Mouse (Mus musculus) spleen, adult 2 months (tissue): ENCODE measurements around the gene Siva1. TPM values are rescaled to one million over a fixed set of nuclear protein-coding genes. Genes with fewer than 3 reads are reported as not detected.

Source experiments
- DNase-seq, 2 experiments: peaks; one replicate each; pipeline versions ENCODE4 v3.0.0 to v3.0.0-alpha.2; 2012 to 2021; ENCODE audit warnings: low spot score in 2 of 2, low read depth in 1 of 2
- H3K27ac ChIP-seq: fragments of 200-500 bp; 2 replicates; pipeline ENCODE4 v1.5.1; 2012; ENCODE audit warnings: low read length, inconsistent platforms; ENCODE audit not compliant: insufficient read depth
- H3K27me3 ChIP-seq: fragments of 200-500 bp; 2 replicates; pipeline ENCODE4 v1.6.1; 2012; ENCODE audit warnings: mild to moderate bottlenecking, moderate library complexity, low read length, inconsistent platforms; ENCODE audit not compliant: control insufficient read depth, insufficient read depth
- H3K36me3 ChIP-seq: fragments of 200-500 bp; 2 replicates; pipeline ENCODE4 v1.6.1; 2012; ENCODE audit warnings: mild to moderate bottlenecking, low read length, inconsistent platforms; ENCODE audit not compliant: control insufficient read depth, insufficient read depth
- H3K4me1 ChIP-seq: fragments of 200-500 bp; 2 replicates; pipeline ENCODE4 v1.6.1; 2011; ENCODE audit warnings: inconsistent platforms; ENCODE audit not compliant: control insufficient read depth, insufficient read depth, insufficient read length
- H3K4me3 ChIP-seq: fragments of 200-500 bp; 2 replicates; pipeline ENCODE4 v1.5.1; 2011; ENCODE audit warnings: mild to moderate bottlenecking, inconsistent platforms; ENCODE audit not compliant: insufficient read depth, insufficient read length; ENCODE audit errors: extremely low read depth
- CTCF ChIP-seq: fragments of 200-500 bp; IDR thresholded peaks from 2 replicates; pipeline ENCODE4 v1.5.1; 2011; ENCODE audit warnings: mild to moderate bottlenecking, inconsistent platforms; ENCODE audit not compliant: insufficient read depth, insufficient read length, insufficient replicate concordance; ENCODE audit errors: extremely low read depth
- POLR2A ChIP-seq: fragments of 200-500 bp; IDR thresholded peaks from 2 replicates; pipeline ENCODE4 v1.6.1; 2011; ENCODE audit warnings: low read depth, low read length, inconsistent platforms
- WGBS: fragments of 180-500 bp; shearing (Covaris S2); methylation state at CpG from one replicate; pipeline ENCODE4 v1.1.7; 2018; 5-methylcytosine and 5-hydroxymethylcytosine counted together
- polyA plus RNA-seq: library from polyadenylated mRNA; depleted of rRNA; stranded (reverse); fragments of >200 nt; gene quantifications from 2 replicates; pipeline ENCODE4 v1.2.3, GENCODE M21; 2012

Siva1 gene
- polyA plus RNA-seq, 1 experiment: 31.6 TPM

DNA sequence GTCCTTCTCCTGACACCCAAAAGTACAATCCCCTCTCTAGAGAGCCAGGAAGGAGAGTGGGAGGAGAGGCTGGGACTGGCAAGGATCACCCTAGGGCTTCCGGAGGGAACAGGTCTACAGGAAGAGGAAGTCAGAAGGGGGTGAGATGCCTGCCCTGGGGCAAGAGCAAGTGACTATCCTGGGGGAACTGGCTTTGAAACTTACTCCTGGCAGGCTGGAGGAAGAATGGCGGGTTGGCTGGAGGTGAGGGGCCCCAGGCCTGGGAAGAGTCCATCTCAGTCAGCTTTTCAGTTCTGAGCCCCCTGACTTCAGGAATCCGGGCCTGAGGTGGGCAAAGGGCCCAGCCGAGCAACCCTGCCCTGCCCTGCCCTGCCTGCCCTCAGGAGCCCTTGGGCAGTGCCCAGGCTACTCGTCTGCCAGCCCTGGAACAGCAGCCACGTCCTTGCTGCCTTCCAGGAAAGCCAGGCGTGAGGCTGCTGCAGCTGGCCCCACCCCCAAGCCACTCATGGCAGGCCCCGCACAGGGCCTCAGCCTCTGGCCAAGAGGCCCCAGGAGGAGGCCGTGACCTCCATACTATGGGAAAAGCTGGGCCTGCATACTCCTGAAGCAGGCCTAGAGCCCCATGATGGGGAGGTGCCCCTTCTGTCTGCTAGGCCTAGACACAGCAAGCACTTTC, 26.4 kb downstream of the Siva1 start:
- no peak for TF ChIP-seq POLR2A
- no peak for TF ChIP-seq CTCF
- DNase-seq: no peak
- Histone ChIP-seq H3K4me3 (no peak overlapping the region), H3K4me1 (peaks cover 20% of the 10 kb centered on the region; the same call in 1 of the 2 replicates), H3K27me3 (no peaks in the 10 kb centered on the region), H3K36me3 (peaks cover 10% of the 10 kb centered on the region), H3K27ac (no peak overlapping the region)
- 78% methylated on average over 9 of the region's 9 CpGs for WGBS

DNA sequence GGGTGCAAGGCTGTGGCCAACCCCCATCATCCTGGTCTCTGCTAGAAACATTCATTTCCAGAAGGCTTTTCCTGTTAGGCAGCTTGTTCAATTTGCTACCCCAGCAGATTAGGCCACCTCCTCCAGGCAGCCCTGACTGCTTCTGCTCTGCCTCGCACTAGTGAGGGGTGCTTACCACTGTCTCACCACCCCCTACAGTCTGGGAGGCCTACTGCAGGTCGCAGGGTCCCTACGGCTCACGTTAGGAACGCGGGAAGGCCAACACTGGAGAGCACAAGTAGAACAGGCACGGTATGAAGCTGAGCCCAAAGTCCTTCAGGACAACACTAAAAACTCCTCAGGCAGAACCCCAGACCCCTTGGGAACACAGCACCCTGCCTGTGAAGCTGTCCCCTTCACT, 27.4 kb downstream of the Siva1 start:
- no peak for DNase-seq
- TF ChIP-seq POLR2A: no peak
- TF ChIP-seq CTCF: no peak
- no peak overlapping the region for H3K4me3 ChIP-seq
- peaks cover 7% of the 10 kb centered on the region; the same call in 1 of the 2 replicates for H3K36me3 ChIP-seq
- 92% methylated on average over 7 of the region's 7 CpGs for WGBS
- H3K4me1 ChIP-seq: peaks cover 20% of the 10 kb centered on the region; the same call in 1 of the 2 replicates
- no peaks in the 10 kb centered on the region; the same call in 1 of the 2 replicates for H3K27me3 ChIP-seq
- H3K27ac ChIP-seq: no peak overlapping the region

DNA sequence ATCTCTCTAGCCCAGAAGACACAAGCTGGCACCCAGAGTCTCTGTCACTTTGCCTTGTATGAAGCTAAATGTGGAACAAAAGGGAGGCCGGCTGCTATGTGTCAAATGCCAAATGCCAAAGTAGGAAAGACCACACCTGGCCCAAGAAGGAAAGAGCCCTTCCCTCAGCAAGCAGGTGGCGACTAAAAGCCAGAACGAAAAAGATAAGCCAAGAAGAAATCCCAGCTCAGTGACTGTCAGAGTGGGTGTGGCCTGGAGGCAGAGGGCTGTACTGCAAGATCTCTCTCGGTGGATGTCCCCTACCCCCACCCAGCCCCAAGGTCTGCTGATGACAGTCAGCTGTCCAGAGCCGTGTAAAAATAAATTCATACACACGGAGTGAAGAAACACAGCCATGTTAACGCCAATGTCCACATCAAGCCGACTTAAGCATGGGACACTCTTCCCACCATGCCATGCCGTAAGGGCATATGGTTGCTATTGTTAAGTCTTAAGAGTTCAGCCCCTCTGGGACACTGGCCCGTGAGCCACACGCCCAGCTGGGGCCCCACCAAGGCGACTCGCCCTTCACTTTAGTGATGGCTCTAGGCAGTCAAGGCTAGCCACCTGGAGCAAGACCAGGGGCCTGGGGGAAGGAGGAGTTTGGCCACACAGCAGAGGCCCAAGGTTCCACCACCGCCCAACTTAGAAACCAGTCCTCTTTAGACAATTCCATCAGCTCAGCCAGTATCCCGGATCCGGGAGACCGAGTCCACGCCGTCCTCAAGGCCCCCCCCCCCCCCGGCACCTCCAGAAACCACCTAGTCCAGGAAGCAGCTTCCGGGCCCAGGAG, 28.5 kb downstream of the Siva1 start:
- TF ChIP-seq POLR2A (no peak), CTCF (no peak)
- H3K4me1 ChIP-seq: peaks cover 20% of the 10 kb centered on the region; the same call in 1 of the 2 replicates
- H3K27me3 ChIP-seq: no peaks in the 10 kb centered on the region; the same call in 1 of the 2 replicates
- peak overlapping the region; percentile 72 for H3K4me3 ChIP-seq
- DNase-seq: no peak
- peak overlapping the region; percentile 74 for H3K27ac ChIP-seq
- peaks cover 5% of the 10 kb centered on the region; the same call in 1 of the 2 replicates for H3K36me3 ChIP-seq
- WGBS: 5% methylated on average over 21 of the region's 21 CpGs

DNA sequence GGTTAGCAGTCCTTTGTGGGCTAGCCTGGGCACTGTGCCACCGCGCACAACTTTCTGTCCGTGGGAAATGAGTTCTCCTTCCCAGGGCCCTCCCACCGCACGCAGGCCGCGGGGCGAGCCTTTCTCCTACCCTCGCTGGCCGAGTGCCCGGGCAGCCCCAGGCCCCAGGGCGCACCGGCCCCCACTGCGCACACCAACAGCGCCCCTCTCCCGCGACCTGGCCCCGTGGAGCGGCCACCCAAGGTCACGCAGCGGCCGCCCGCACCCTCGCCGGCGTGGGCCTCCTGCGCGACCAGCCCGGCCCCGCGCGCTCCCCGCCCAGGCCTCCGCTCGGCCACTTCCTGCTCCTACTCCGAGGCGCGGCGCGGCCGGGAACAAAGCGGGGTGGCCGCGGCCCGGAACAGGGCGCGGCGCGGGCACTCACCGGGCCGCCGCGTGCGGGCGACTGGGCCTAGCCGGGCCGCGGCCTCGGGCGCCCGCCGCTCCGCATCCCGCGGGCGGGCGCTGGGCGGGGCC, 29.2 kb downstream of the Siva1 start:
- WGBS: 4% methylated on average over 63 of the region's 68 CpGs
- no peak for TF ChIP-seq CTCF
- TF ChIP-seq POLR2A: no peak
- Histone ChIP-seq H3K27me3 (peaks cover under 1% of the 10 kb centered on the region), H3K27ac (peak overlapping the region; percentile 74), H3K36me3 (peaks cover 5% of the 10 kb centered on the region; the same call in 1 of the 2 replicates), H3K4me1 (peaks cover 20% of the 10 kb centered on the region; the same call in 1 of the 2 replicates), H3K4me3 (peak overlapping the region; percentile 72)
- no peak for DNase-seq

DNA sequence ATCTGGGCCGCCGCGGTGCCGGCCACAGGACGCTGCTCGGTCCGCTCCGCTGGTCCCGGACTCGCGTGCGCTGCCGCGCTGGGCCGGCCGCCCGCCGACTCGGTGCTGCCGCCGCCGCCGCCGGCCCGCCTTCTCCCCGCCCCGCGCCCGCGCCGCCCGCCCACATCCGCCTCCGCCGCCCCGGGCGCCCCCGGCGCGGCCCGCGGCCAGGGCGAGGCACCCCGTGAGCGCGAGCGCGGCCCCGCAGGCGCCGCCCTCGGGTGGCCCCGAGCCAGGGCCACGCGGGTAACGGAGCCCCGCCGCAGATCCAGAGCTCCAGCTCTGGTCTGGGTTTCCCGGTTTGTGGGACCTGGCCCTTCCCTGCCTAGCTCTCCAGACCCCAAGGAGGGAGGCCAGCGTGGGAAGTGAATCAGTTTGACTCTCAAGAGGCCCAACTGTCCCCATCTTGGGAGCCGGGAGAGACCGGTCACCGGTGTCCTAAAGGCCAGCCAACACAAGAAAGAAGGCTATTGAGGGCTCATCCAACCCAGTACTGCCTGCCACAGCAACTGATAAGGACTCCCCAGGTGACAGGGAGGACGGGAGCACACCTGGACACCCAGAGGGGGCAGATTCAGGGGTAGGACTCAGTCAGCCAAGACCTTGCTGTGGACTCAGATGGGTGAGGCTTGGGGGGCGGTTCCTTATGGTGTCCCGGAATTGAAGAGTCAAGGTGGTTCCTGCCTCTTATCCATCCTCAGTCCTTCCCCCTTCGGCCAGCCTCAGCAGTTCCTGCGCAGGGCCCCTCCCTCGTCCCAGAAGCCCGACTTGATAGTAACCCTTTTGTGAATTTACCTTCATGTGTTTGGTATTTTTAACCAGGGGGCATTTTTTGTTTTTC, 29.9 kb downstream of the Siva1 start, which contains the start of gene Akt1:
TSS of gene Akt1 (minus strand) at position 753 of the 880 bp plus-strand sequence.
- 8% methylated on average over 70 of the region's 70 CpGs for WGBS
- H3K27me3 ChIP-seq: peaks cover 5% of the 10 kb centered on the region
- H3K4me1 ChIP-seq: peaks cover 17% of the 10 kb centered on the region
- H3K27ac ChIP-seq: peak within 1 kb of the TSS; percentile 89
- H3K36me3 ChIP-seq: peaks cover 3% of the 10 kb centered on the region; the same call in 1 of the 2 replicates
- peak within 1 kb of the TSS; percentile 72 for H3K4me3 ChIP-seq
- peak in 1 of 2 experiments; percentile 40 for DNase-seq
- peak; percentile 10; the same call in 1 of the 2 replicates for TF ChIP-seq POLR2A
- TF ChIP-seq CTCF: no peak
